Mouse (Mus musculus) cerebellum, adult 9-11 months (tissue): ENCODE data around the gene Dcbld2.
A peak's percentile ranks its signal among the peaks of the same experiment; 100 is the strongest.

Experiments used
- DNase-seq: peaks from one replicate; pipeline ENCODE4 v3.0.0; 2022

The Dcbld2 gene

GRCm38 (mm10) chr16:58497886-58498713, 89.9 kb downstream of the Dcbld2 start:
- no peak for DNase-seq

- DNase-seq = no peak
Measured at GRCm38 (mm10) chr16:58499172-58499584, 90.9 kb downstream of the Dcbld2 start.

GRCm38 (mm10) chr16:58499650-58500049, 91.4 kb downstream of the Dcbld2 start:
- DNase-seq = no peak

- DNase-seq = no peak
Measured at GRCm38 (mm10) chr16:58501760-58502301, 93.6 kb downstream of the Dcbld2 start.

GRCm38 (mm10) chr16:58502566-58502965, 94.3 kb downstream of the Dcbld2 start:
- no peak for DNase-seq

- DNase-seq = no peak
Measured at GRCm38 (mm10) chr16:58504945-58505344, 96.7 kb downstream of the Dcbld2 start.

- DNase-seq = no peak
Measured at GRCm38 (mm10) chr16:58512181-58512761, 104.0 kb downstream of the Dcbld2 start.

- peak; percentile 28 for DNase-seq
Measured at GRCm38 (mm10) chr16:58512887-58513286, 104.6 kb downstream of the Dcbld2 start.

- DNase-seq = no peak
Measured at GRCm38 (mm10) chr16:58513755-58514154, 105.5 kb downstream of the Dcbld2 start.

GRCm38 (mm10) chr16:58514565-58514964, 106.3 kb downstream of the Dcbld2 start:
- no peak for DNase-seq

GRCm38 (mm10) chr16:58516161-58516560, 107.9 kb downstream of the Dcbld2 start:
- DNase-seq = no peak

- DNase-seq = no peak
Measured at GRCm38 (mm10) chr16:58516960-58517798, 108.9 kb downstream of the Dcbld2 start.
